Mouse (Mus musculus) lung, postnatal 25 days (tissue): ENCODE results near the gene Wdfy3.

Source experiments
- DNase-seq: peaks from one replicate; pipeline ENCODE4 v3.0.0; 2022; ENCODE audit warnings: low spot score

Wdfy3 gene

GRCm38 (mm10) chr5:101832991-101833390, 236.7 kb downstream of the Wdfy3 start:
- no peak for DNase-seq

DNA sequence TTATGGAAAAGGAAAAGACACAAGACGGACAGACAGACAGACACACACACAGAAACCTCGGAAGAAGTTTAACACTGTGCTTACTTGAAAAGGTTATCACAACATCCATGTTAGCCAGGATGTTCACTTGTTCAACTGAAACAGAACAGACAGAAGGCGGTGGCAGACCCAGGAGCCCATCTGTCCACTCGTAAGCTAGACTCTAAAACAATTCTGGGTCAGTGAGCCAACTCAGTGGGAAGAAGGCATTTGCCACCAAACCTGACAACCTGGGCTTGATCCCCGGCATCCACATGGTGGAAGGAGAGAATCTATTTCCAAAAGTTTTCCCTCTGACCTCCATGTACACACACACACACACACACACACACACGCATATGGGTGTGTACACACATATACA, 237.7 kb downstream of the Wdfy3 start:
- DNase-seq: no peak

DNA sequence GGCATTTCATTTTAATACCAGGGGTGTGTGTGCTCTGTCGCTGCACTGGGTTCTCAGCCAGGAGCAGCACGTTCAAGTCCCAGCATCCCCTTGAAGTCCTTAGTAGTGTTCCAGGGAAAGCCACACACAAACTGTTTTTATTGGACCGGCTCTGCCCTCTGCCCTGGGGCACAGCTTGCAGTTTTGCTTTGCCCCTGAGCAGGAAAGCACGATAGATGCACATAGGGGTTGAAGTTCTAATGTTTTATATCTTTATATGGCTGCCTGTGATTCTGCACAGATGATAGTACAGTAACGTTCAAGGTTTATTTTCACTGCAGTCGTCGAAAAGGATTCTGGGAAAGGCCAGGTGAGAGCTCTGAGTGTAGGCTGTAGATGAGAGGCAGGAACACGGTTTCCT, 239.5 kb downstream of the Wdfy3 start:
- DNase-seq: no peak

- DNase-seq: no peak
Observed at GRCm38 (mm10) chr5:101828932-101829331, 240.8 kb downstream of the Wdfy3 start.

- no peak for DNase-seq
Observed at GRCm38 (mm10) chr5:101827477-101827876, 242.2 kb downstream of the Wdfy3 start.

- DNase-seq: peak; percentile 29
Observed at GRCm38 (mm10) chr5:101826531-101826970, 243.2 kb downstream of the Wdfy3 start.

DNA sequence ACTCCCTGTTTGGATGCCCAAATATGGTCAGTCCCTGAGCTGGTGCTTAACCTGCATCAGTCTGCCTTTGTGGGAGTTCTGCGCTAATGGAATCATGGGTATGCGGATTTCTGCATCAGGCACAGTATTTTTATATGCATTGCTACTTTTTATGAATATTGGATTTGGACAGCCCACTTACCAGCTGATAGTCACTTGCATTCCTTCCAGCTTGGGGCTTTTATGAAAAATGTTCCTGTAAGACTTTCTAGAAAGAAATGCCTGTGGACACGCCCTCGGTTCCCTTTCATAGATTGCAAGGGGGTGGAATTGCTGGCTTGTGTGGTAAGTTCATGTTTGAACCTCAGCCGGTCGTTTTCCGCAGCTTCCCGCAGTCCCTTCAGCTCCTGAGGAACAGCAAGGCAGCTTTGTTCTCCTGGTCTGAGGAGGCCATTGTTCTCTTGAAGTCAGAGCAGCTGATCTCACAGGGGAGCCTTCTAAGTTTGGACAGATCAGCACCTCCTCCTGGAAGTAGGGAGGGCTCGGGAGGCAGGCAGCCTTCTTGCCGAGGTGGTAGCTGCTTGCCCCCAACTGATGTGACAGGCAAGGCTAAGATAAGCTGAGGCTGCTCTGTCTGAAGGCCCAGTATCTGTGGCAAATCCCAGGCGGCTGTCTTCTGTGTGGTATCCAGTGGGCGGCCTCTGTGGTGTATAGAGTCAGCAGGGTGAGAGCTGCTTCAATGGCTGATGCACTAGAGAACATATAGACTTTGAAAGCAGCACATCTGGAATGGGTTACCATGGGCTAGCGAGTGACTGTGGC, 244.4 kb downstream of the Wdfy3 start:
- DNase-seq: no peak

- DNase-seq: no peak
Observed at GRCm38 (mm10) chr5:101822311-101822670, 247.4 kb downstream of the Wdfy3 start.

DNA sequence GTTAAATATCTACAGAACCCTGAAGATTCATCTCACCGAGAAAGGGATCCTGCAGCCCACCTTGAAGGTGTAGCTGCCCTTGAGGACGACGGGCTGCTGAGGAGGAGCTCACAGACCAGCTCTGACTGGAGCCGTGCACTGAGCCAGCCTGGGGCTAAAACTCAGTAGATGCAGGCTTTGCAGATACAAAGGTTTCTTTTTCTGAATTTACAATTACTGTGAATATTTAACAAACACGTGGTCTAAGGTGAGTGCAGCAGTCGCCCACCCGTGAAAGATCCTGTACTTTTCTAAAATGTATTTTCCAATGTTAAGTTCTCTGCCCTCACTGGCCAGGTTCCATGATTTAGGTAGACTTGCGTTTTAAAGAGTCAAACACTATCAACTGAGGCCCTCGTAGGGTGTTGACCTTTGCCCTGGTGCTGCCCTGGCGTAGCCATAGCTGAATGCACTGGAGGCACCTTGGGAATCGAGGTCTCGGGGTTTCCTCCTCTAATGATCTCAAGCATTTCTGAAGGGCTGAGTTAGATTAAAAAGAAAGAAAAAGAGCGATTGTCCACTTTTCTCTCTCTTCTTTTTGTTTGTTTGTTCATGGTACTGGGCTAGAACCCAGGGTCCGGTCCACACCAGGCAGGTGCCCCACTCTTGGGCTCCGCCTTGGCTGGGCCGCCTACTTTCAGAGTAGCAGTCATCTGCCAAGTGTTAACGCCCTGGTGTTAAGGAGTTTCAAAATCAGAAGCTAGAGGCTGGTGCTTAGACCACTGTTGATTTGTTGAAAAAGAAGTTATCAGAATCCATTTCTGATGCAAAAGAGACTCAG, 248.0 kb downstream of the Wdfy3 start:
- DNase-seq: no peak

DNA sequence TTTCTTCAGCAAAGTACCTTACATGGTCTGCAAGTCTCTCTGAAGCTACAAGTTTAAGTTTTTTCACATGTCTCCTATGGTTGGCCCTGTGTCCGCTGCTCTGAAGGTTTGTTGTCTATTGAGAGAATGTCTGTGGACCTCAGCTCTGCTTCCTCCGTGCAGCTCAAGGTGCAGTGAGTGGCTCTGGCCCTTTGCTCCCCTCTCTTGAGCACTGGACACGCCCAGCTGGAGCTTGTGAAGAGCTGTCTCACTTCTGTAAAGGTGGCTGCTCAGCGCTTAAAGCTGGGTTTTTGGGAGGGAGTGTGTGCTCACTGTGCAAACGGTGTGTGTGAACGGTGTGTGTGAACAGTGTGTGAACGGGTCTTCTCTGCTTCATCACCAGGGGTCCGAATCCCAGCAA, 248.7 kb downstream of the Wdfy3 start:
- peak; percentile 16 for DNase-seq

GRCm38 (mm10) chr5:101819844-101820243, 249.9 kb downstream of the Wdfy3 start:
- no peak for DNase-seq

DNA sequence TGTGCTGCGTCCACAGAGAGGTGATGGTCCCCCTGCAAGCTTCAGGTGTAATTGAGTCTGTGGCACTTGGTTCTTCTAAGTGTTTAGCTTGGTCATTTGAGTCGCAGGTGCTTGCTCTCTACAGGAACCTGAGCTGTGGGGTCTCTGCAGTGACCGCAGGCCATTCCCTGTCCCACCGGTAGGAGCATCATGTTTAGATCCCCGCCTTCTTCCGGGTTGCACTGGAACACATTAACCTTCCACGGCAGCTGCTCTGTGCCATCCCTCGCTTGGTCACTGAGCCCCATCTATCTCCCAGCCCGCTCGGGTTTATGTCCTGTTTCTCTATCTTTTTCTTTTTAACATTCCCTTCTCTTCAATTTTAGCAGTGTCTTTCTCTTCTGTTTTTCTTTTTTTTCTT, 250.5 kb downstream of the Wdfy3 start:
- DNase-seq: no peak

DNA sequence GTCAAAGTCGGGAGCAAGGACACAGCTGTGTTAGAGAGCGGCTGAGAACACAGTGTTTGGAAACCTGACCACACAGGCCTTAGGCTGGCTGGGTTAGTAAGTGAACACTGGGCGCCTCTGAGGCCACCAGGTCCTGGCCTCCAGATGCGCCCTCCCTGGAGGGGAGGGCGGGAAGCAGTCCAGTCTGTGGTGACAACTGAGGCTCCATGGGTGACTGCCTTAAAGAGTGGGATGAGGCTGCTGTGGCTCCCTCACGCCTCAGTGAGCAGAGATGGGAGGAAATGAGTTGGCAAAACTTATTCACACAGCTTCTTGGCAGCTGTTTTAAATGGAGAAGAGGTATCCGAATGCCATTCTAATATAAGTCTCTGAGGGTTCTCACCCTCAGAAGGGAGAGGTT, 252.9 kb downstream of the Wdfy3 start:
- no peak for DNase-seq

DNA sequence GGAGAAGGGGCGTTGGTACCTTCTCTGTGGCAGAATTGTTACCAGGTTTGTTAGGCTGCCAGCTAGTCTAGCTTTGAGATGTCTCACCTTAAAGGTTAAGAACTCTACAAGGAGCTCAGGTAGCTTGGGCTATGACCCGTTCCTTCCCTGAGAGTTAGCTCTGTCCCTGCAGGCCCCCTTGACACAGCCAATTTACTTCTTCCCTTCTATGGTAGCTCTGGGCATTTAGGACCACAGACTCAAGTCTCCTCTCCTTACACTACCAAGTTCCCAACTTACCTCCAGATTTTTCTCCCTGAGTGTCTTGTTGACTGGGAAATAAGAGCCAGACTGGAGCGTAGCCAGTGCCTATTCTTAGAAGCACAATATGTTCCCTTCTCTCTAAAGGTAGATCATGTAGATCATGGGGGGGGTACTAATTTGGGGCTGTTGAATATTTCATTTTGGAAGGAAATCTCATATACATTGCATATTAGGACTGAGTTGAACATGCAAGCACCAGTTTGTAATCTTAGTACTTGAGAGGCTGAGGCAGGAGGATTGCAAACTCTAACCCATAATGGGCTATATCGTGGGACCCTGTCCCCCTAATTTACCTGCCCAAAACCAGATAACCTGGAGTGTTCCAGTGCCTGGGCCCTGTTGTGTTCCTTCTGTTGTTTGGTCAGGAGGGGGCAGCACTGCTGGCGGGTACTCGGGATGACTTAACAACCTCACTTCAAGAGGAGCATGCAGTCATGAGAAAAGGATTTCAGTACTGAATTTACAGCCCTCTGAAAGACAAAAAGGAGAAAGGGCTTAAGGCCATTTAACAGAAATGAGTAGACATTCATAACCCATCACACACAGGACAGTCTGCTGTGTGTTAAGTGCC, 258.2 kb downstream of the Wdfy3 start:
- DNase-seq: peak; percentile 10

DNA sequence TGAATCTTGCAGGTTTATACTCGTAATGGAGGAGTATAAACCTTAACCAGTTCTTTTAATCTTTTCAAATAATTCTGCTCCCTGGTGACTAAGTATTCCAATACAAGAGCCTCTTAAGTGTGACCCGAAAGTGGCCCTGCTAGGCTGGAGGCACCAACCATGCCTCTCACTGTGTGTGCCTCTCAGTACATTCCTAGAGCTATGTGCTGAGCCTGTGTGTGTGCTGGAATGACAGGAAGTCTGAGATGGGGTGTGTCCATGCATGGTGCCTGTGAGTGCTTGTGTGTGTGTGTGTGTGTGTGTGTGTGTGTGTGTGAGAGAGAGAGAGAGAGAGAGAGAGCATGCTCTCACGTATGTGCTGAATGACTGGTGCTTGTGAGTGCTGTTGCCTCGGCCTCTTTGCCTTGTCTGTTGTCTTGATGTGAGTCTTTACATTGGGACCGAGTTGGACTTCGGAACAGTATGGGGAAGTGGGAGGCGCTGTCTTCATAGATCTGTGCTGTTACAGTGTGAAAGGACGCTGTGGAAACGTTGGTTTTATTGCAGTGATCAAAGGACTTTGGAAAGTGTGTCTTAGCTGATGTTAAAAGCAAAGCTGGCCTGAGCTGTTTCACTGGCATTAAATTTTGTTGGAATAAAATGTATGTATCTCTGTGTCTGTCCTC, 267.2 kb downstream of the Wdfy3 start:
- peak; percentile 48 for DNase-seq

GRCm38 (mm10) chr5:101801891-101802290, 267.8 kb downstream of the Wdfy3 start:
- DNase-seq: no peak

DNA sequence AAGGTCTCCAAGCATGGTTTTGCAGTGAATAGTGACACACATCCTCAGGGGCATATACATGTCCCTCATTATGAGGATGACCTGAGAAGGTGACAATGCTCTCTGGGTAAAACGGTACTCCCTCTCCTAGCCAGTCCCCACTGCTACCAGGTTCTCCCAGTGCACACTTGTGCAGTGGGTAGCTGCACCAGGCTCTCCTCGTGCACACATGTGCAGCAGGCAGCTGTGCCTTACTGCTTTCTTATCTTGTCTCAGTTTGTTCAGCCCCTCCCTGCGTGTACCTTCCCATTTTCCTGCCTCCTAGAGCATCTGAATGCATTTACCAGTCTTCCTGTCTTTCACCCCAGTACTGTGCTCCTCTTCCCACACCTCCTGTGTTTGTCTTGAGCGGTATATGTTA, 277.1 kb downstream of the Wdfy3 start:
- no peak for DNase-seq

GRCm38 (mm10) chr5:101790560-101790959, 279.2 kb downstream of the Wdfy3 start:
- DNase-seq: no peak

GRCm38 (mm10) chr5:101789770-101790169, 280.0 kb downstream of the Wdfy3 start:
- no peak for DNase-seq

GRCm38 (mm10) chr5:101785921-101786614, 283.7 kb downstream of the Wdfy3 start:
- no peak for DNase-seq

DNA sequence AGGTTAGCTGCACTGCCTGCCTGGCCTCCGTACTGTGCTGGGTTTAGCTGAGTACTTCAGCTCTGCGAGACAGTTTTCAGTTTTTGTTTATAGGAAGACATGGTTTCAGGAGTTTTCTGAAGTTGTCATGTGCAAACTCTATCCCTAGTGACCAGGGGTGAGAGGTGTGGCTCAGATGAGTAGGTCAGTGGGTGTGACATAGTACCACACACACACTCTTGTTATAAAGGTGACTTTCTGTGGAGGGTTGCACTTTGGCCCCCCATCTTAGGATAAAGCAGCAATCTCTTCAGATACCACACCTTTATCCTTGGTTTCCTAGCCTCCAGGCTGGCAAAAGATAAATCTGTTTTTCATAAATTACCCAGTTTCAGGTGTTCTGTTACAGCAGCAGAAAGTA, 284.9 kb downstream of the Wdfy3 start:
- DNase-seq: no peak
